Mouse (Mus musculus): ENCODE measurements around the gene Syndig1.

The Syndig1 gene

GRCm38 (mm10) chr2:149973583-149973982 is 144.6 kb downstream of the Syndig1 start:
- no peak for DNase-seq (ENCODE audit: low read depth in 1 of 2, low spot score in 2 of 2)

- DNase-seq (ENCODE audit: low read depth in 1 of 2, low spot score in 2 of 2): no peak
Measured at GRCm38 (mm10) chr2:149980419-149980818, 151.4 kb downstream of the Syndig1 start.

DNA sequence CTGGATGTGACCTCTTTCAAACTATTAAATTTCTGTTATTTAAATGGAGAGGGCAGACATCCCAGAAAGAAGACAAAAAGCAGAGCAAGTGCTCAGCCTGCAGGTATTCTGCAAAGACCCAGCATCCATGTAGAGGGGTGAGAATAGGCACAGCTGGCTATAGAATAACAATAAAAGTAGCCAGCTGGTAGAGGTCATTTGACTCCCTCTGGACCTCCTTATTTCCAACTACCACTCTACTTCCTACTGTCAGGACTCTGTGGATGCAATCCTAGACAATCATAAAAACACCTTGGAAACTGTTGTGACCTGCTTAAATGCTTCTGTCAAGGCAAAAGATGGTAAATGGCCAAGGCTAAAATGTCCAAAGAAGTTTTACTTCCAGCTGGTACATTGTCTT is 153.5 kb downstream of the Syndig1 start:
- no peak for DNase-seq (ENCODE audit: low read depth in 1 of 2, low spot score in 2 of 2)

DNA sequence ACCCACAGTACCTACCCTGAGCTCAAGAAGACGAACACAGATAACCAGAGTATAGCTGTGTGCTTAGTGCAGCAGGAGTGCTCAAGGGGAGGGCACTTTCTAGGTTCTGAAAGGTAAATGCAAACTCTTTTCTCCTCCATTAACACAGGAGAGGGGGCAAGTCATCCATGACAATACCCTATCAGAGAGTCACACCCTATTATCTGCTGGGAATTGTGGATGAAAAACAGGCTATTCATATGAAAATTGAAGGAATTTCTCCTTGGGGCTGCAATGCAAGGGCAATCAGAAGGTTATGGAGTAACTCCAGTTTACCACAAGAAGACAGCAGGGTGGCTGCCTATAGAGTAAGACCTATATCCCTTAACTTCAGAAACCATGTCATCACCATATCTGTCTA is 154.1 kb downstream of the Syndig1 start:
- no peak for DNase-seq (ENCODE audit: low read depth in 1 of 2, low spot score in 2 of 2)

- no peak for DNase-seq (ENCODE audit: low read depth in 1 of 2, low spot score in 2 of 2)
Measured at GRCm38 (mm10) chr2:149987610-149988009, 158.6 kb downstream of the Syndig1 start.

DNA sequence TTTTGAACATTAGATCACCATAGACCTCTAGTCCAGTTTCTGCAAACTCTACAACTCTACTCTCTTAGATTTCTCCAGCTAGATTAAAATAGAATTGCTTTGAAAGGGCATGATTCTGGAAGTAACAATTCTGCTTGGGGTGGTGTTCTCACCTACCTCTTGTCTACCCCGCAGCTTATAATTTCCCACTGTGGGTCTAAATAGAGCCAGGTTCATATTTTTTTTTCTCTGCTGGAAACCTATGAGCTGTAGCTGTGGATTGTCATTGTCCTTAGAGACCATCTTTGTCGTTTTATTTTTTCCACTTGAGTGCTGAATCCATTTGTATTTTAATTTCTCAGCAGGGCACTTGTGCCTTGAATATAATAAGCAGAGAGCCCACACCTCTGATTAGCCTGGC is 162.5 kb downstream of the Syndig1 start:
- DNase-seq (ENCODE audit: low read depth in 1 of 2, low spot score in 2 of 2): no peak

GRCm38 (mm10) chr2:149992921-149993320 is 163.9 kb downstream of the Syndig1 start:
- no peak for DNase-seq (ENCODE audit: low read depth in 1 of 2, low spot score in 2 of 2)

DNA sequence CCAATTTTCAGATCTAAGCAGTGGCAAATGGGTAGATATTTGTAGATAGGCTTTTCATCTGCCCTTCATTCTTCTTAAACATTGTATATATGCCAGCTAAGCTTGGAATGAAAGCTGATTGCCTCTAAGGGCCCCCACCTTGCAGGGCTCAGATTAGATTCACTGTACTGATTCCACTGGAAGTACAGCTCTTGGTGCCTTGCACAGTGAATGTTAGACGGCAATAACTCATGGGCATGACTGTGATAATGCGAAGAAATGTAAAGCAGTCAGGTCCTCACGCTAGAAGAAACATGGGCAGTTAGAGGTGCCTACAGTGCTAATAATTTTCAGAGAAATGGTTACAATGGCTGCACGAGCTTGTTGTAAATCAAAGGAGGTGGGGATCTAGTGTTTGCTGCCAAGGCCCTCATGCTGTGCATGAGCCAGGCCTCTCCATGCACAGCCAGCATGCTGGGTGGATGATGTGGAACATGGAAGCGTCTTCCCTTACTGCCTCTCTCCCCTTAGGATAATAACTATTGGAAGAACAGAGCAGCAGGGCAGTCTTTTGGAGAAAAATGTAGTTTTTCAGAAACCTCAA is 167.5 kb downstream of the Syndig1 start:
- no peak for DNase-seq (ENCODE audit: low read depth in 1 of 2, low spot score in 2 of 2)

- DNase-seq (ENCODE audit: low read depth in 1 of 2, low spot score in 2 of 2): no peak
Measured at GRCm38 (mm10) chr2:149997657-149998056, 168.6 kb downstream of the Syndig1 start.

DNA sequence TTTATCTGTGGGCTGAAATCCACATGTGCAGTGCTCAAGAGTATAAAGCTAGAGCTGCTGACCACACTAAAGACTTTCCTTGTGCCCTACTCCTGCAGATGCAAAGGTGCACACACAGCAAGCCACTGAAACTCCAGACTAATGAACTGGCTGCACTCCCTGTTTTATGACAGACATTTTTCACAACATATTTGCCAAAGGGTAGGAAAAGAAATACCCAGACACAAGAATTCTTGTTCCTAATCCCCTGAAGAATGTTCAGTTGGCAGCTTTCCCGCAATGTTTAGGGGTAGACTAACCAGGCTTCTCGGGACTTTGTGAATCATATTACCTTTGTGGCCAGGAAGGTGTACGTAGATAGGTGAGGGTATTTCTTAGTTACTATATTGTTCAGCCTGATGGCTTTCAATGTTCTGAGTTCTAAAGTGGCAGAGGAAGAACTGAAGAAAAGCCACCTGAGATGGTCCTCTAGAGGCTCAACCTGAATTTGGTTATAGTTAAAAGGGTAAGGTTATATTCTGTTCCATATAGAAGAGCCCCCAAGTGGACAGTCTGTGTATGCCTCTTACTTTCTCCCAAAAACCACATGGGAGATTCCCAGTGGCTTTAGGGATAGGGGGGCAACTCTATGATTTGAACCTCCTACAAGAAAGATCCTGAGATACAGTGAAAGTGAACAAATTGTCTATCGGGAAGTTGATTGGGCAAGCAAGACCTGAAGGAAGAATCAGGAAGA is 169.5 kb downstream of the Syndig1 start:
- DNase-seq (ENCODE audit: low read depth in 1 of 2, low spot score in 2 of 2): no peak

DNA sequence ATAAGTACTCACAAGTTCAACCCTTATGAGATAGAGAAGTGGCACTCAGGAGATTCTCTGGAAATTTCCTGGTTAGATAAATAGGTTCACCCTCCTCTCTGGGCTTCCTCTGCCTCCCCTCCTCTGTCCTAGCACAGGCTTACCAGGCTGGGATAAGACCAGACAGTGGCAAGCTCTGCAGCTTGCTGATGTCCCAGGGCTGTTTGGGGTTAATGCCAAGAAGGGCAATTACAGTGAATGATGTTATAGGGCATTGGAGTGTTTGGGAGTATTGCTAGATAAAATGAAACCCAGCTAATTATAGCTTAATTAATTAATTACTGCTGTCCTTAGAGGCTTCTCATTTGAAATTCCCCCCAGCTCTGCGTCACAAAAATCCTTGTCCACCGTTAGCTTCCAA is 171.6 kb downstream of the Syndig1 start:
- DNase-seq (ENCODE audit: low read depth in 1 of 2, low spot score in 2 of 2): no peak

DNA sequence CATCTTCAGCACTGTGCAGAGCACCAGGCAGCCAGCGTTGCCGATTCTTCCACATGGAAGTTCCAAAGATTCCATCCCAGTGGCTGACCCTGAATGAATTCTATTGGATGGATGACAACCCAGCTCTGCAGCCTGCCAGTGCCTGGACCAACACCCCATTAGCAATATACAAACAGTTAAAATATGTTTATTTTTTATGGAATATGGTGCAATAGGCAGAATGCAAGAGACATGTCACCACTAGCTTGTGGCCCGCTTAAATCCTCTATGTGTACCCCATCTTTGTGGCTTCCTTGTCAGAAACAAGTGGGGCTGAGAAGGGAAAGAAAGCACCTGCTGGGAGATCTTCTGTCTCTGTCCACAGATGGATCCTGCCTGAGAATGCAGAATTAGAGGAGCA is 174.5 kb downstream of the Syndig1 start:
- DNase-seq (ENCODE audit: low read depth in 1 of 2, low spot score in 2 of 2): no peak

DNA sequence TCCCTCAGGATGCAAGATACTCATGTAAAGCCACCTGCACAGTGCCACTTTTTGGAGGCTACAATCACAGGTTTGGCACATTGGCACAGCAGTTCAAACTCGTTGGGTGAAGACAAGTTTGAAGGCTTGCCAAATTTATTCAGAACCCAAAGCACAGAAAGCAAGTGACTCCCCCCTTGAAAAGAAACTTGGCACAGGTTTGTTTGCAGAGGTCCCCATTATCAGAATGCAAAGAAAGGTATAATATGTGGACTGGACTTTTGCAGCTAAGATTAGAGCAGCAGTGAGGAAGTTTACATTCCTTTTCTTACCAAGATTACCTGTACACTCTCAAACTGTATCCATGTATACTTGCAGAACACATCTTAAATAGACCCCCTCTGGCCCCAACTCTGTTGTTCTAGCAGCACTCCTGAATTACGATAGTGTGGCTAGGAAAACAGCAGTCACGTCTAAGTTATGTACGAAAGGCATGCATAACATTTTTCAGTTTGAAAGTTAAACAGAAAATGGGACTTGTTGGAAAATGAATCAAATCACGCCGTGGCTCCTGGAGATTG is 183.9 kb downstream of the Syndig1 start:
- no peak for DNase-seq (ENCODE audit: low read depth in 1 of 2, low spot score in 2 of 2)

DNA sequence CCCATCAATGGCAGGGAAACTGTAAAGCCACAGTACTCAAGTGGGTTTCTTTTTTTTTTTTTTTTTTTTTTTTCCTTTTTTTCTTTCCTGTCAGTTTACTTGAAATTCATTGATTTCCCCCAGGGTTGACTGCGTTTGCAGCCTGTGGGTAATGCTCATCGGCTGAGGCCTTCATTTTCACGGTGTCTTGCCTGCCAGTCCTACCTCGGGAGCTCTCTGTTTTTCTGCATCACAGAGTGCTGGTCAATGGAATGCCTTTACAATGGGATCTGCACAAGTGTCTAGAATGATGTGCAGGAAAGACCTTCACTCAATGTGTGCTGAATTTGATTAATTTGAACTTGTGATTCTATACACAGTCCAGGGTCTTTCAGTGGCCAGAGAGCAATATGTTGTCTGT is 184.8 kb downstream of the Syndig1 start:
- DNase-seq (ENCODE audit: low read depth in 1 of 2, low spot score in 2 of 2): no peak

GRCm38 (mm10) chr2:150016303-150016702 is 187.3 kb downstream of the Syndig1 start:
- no peak for DNase-seq (ENCODE audit: low read depth in 1 of 2, low spot score in 2 of 2)

DNA sequence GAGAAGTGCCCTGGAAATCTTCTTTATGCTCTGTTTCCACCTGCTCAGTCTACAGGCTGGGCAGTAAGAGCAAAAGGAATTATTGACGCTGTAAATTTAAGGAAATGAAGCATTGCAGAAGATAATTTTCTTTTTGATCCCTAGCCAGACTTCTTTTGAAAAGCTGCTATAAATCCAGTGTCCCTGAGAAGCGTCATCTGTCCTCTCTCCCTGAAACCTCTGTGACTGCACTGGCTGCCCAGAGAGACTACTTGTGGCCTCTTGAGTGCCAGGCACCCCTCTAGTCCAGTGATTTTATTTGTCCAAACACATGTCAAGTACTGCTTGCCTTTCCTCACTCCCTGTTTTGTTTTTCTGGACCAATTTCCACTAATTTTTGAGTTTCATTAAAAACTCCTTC is 191.7 kb downstream of the Syndig1 start:
- DNase-seq (ENCODE audit: low read depth in 1 of 2, low spot score in 2 of 2): no peak

- no peak for DNase-seq (ENCODE audit: low read depth in 1 of 2, low spot score in 2 of 2)
Measured at GRCm38 (mm10) chr2:150023873-150024339, 194.9 kb downstream of the Syndig1 start.

DNA sequence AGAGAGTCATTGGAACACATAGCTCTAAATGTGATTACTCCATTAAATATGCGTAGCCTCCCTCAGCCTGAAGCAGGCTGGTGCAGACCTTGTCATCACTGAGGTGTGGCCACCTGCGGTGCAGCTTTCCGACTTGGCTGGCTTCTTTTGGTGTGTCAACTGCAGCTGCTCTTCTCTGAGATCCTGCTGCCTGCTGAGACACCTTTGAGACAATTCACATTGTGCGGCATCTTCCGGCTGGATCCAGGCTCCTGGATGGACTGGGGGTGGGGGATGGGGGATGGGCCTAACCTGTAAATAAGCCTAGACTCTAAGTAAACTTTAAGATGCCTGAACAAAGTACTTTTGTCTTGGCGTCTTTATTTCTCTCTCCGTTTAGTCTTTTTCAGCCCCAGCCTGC is 214.5 kb downstream of the Syndig1 start:
- DNase-seq (ENCODE audit: low read depth in 1 of 2, low spot score in 2 of 2): no peak
